Mouse (Mus musculus): ENCODE data around the gene Fubp3.

DNA sequence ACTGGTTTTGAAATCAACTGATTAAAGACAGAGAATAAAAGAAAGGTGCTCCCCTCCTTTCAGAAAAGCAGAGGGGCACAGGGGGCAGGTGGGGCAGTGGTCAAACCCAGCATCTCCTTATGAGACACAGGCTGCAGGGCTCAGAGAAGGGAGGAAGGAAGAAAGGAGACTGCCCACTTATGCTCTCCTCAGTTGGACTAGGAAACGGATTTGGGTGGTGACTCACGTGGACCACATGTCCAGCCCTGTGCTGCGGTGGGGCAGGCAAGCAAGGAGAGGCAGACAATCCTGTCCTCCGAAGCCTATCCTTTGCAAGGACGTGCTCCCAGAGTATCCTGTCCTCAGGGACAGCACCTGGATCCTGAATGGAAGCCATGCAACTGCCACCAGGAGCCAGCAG is 47.8 kb upstream of the Fubp3 start:
- no peak for TF ChIP-seq CTCF (IDR thresholded peaks at IDR 0.05)
- TF ChIP-seq EP300 (IDR thresholded peaks at IDR 0.05): no peak
